Mouse (Mus musculus): ENCODE results near the gene Ern1. TPM values are rescaled to one million over a fixed set of nuclear protein-coding genes. Genes with fewer than 3 reads are reported as not detected.

The Ern1 gene
- polyA plus RNA-seq (2017; shearing (Covaris generic)) = 1 to 10 TPM; 4.0 to 6.1 TPM

DNA sequence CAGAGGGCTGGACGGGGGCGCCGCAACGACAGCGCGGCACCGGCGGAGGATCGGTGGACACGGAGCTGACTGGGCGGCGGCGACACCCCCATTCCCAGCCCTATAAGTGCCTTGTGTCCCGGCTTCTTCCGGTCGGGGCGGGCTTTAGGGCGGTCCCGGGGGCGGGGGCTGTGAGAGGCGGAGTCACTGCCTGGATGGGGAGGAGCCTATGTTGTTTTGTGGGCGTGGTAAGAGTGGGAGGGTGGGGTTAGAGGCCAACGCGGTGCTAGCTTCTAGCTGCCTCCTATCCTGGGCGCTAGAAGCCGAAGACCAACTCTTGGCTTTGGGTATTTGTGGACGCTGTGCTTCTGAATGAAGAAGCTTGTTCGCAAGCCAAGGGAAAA, at the start of gene Ern1:
TSS of gene Ern1 (minus strand) at position 120 of the 383 bp plus-strand sequence.

DNA sequence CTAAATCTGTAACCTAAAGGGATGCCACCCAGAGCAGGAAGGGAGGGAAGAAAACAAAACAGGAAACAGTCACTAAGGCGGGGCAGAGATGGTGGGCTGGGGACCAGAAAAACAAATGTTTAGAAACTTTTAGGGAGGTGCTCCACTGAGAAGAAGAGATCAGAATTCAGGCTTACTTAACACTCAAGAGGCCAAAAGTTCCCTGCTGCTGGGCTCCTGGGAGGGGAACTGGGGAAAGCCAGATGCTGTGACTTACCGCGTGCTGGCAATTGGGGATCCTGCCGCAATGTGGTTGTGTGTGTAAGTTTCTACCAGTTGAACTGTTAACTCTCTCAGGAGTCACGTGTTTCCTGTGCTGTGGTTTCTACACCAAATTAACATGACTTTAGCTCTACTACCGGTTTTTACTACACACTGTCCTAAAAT, 99.8 kb downstream of the Ern1 start, which contains the start of gene Icam2:
TSS of gene Icam2 (minus strand) at position 285 of the 426 bp plus-strand sequence.

DNA sequence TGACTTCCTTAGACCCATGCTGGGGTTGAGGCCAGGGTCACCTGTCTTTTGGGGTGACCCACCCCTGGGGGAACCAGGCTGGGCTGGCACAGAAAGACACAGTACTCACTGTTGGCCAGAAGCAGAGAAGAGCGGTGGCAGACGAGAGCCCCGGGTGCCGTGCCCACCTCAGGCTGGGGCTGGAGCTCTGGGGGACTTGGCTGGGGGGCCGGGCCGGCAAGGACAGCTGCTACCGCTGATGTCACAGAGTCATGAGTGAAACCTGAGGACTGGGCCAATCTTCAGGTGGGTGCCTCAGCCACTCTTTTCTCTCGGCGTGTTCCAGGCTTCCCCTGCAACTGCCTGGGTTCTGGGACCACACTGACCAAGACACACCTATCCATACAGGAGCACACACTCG, 122.3 kb downstream of the Ern1 start, which contains the start of gene Prr29:
TSS of gene Prr29 (plus strand) at position 107 of the 400 bp plus-strand sequence.

DNA sequence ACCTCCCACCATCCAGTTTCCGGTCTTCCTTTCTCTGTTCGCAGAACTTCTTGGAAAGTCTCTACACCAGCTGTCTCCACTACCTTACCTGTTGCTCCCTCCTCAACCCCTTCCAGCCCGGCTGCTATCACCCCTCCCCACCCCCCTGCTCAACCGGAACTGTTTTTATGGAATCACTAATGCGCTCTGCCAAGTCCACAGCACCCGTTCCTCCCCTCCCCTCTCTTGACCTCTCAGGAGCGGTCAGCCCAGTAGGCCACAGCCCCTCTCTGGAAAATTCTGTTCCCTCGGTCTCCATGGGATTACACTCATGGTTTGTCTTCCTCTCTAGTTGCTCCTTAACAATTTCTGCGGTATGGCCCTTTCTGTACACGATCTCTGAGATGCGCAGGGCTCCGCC, 134.5 kb downstream of the Ern1 start, which contains the start of gene Scn4a:
TSS of gene Scn4a (minus strand) at position 101 of the 400 bp plus-strand sequence.

Other genes starting within 250 kb of the Ern1 start
- gene Ftsj3, start 231.8 kb downstream of the Ern1 start, polyA plus RNA-seq (2017; shearing (Covaris generic)) = 10 to 100 TPM; 67.1 to 82.1 TPM
- gene Psmc5, start 231.7 kb downstream of the Ern1 start, polyA plus RNA-seq (2017; shearing (Covaris generic)) = 100 to 1,000 TPM; 177 to 179 TPM
- gene Smarcd2, start 214.9 kb downstream of the Ern1 start, polyA plus RNA-seq (2017; shearing (Covaris generic)) = 100 to 1,000 TPM; 151 to 190 TPM
- under 1 TPM; 0.07 to 0.45 TPM for gene Tcam1, start 211.2 kb downstream of the Ern1 start, polyA plus RNA-seq (2017; shearing (Covaris generic))
- gene Gh, start 186.0 kb downstream of the Ern1 start, polyA plus RNA-seq (2017; shearing (Covaris generic)) = under 1 TPM in 1 of 2 experiments, not detected in 1; 0.55 TPM
- 10 to 100 TPM; 34.7 to 52.4 TPM for gene Cd79b, start 173.1 kb downstream of the Ern1 start, polyA plus RNA-seq (2017; shearing (Covaris generic))
- under 1 TPM; 0.02 to 0.29 TPM for gene Scn4a, start 134.6 kb downstream of the Ern1 start, polyA plus RNA-seq (2017; shearing (Covaris generic))
- gene Prr29, start 122.4 kb downstream of the Ern1 start, polyA plus RNA-seq (2017; shearing (Covaris generic)) = under 1 TPM in 1 of 2 experiments, not detected in 1; 0.55 TPM
- gene Icam2, start 99.8 kb downstream of the Ern1 start, polyA plus RNA-seq (2017; shearing (Covaris generic)) = 100 to 1,000 TPM in 1 of 2 experiments, 10 to 100 TPM in 1; 89.2 to 139 TPM
- 10 to 100 TPM; 24.2 to 25.5 TPM for gene Tex2, start 125.6 kb upstream of the Ern1 start, polyA plus RNA-seq (2017; shearing (Covaris generic))

All from inflammation-experienced regulatory T-cells (primary cell).